Mouse (Mus musculus) left cerebral cortex, adult 2 months (tissue): ENCODE data around the gene Gmeb1. TPM values are rescaled to one million over a fixed set of nuclear protein-coding genes. Genes with fewer than 3 reads are reported as not detected.

Experiments
- DNase-seq, 2 experiments: peaks; one replicate each; pipeline ENCODE4 v3.0.0; 2021 to 2022; ENCODE audit warnings: low spot score in 2 of 2, mixed read lengths in 1 of 2; ENCODE audit errors: extremely low spot score in 1 of 2
- H3K27ac ChIP-seq: fragments of 200-600 bp; 2 replicates; pipeline ENCODE4 v1.8.1; 2022
- H3K4me3 ChIP-seq: fragments of 200-600 bp; 2 replicates; pipeline ENCODE4 v1.8.1; 2022
- CTCF ChIP-seq: fragments of 200-600 bp; IDR thresholded peaks from 2 replicates; pipeline ENCODE4 v1.8.1; 2022; ENCODE audit warnings: antibody characterized with exemption, mild to moderate bottlenecking, moderate library complexity
- intact Hi-C: fragments of 180-260 bp; cut with DNase I; formaldehyde crosslinking; loops from one replicate; pipeline ENCODE4 v1.15.1; 2025
- total RNA-seq, 2 experiments: library from RNA; stranded (reverse); gene quantifications; 2 replicates each; pipeline ENCODE4 v1.2.3; 2021

Gmeb1 gene
- total RNA-seq, 2 experiments from 2014 or later: 22.1 to 26.1 TPM

- H3K27ac ChIP-seq: peak within 1 kb of the TSS; percentile 82
- TF ChIP-seq CTCF: peak; percentile 99
- H3K4me3 ChIP-seq: peak within 1 kb of the TSS; percentile 87
- DNase-seq: peak; percentile 97
- intact Hi-C loops: loop anchor here (2.0 to 5.0 kb wide), 3 partner anchors 49 to 300 kb away; partner anchors contain the start of genes Gmeb1, Sesn2 and Taf12
Observed at GRCm38 (mm10) chr4:132211953-132212734, 49.3 kb downstream of the Gmeb1 start, which contains the start of gene Ythdf2. Gene Ythdf2, minus strand, starts transcription at chr4:132212303.

GRCm38 (mm10) chr4:132211091-132211942 is 50.1 kb downstream of the Gmeb1 start:
- intact Hi-C loops: loop anchor here (2.0 to 5.0 kb wide), 2 partner anchors 63 to 301 kb away; partner anchors contain the start of genes Sesn2 and Taf12
- Histone ChIP-seq H3K4me3 (peak overlapping the region; percentile 87), H3K27ac (peak overlapping the region; percentile 82)
- peak; percentile 14 to 17 for DNase-seq
- TF ChIP-seq CTCF: no peak

- intact Hi-C loops: loop anchor here (2.0 to 5.0 kb wide), 2 partner anchors 64 to 302 kb away; partner anchors contain the start of genes Sesn2 and Taf12
- peak overlapping the region; percentile 87 for H3K4me3 ChIP-seq
- H3K27ac ChIP-seq: no peak overlapping the region
- no peak for TF ChIP-seq CTCF
- no peak for DNase-seq
Observed at GRCm38 (mm10) chr4:132210325-132210724, 51.1 kb downstream of the Gmeb1 start.

GRCm38 (mm10) chr4:132209299-132209698 is 52.1 kb downstream of the Gmeb1 start:
- no peak overlapping the region for H3K27ac ChIP-seq
- no peak for DNase-seq
- intact Hi-C loops: no loop called here
- no peak for TF ChIP-seq CTCF
- H3K4me3 ChIP-seq: no peak overlapping the region

GRCm38 (mm10) chr4:132207280-132207679 is 54.1 kb downstream of the Gmeb1 start:
- TF ChIP-seq CTCF: no peak
- Histone ChIP-seq H3K4me3 (no peak overlapping the region), H3K27ac (no peak overlapping the region)
- no peak for DNase-seq
- intact Hi-C loops: no loop called here

- intact Hi-C loops: no loop called here
- Histone ChIP-seq H3K4me3 (no peak overlapping the region), H3K27ac (no peak overlapping the region)
- TF ChIP-seq CTCF: no peak
- DNase-seq: no peak
Observed at GRCm38 (mm10) chr4:132198771-132199170, 62.6 kb downstream of the Gmeb1 start.

- intact Hi-C loops: no loop called here
- peak; percentile 39 for TF ChIP-seq CTCF
Observed at GRCm38 (mm10) chr4:132198285-132198712, 63.1 kb downstream of the Gmeb1 start.

GRCm38 (mm10) chr4:132194975-132195374 is 66.4 kb downstream of the Gmeb1 start:
- Histone ChIP-seq H3K4me3 (no peak overlapping the region), H3K27ac (no peak overlapping the region)
- no peak for TF ChIP-seq CTCF
- intact Hi-C loops: no loop called here
- no peak for DNase-seq

More at GRCm38 (mm10) chr4:132198285-132198712, 63.1 kb downstream of the Gmeb1 start:
- Histone ChIP-seq H3K27ac (no peak overlapping the region), H3K4me3 (no peak overlapping the region)
- no peak for DNase-seq

GRCm38 (mm10) chr4:132194373-132194772 is 67.0 kb downstream of the Gmeb1 start:
- no peak overlapping the region for H3K4me3 ChIP-seq
- no peak for DNase-seq
- intact Hi-C loops: no loop called here
- no peak overlapping the region for H3K27ac ChIP-seq
- TF ChIP-seq CTCF: no peak

- Histone ChIP-seq H3K4me3 (no peak overlapping the region), H3K27ac (no peak overlapping the region)
- no peak for DNase-seq
- TF ChIP-seq CTCF: no peak
- intact Hi-C loops: no loop called here
Observed at GRCm38 (mm10) chr4:132187826-132188401, 73.5 kb downstream of the Gmeb1 start.

- Histone ChIP-seq H3K4me3 (no peak overlapping the region), H3K27ac (no peak overlapping the region)
- TF ChIP-seq CTCF: no peak
- intact Hi-C loops: no loop called here
- no peak for DNase-seq
Observed at GRCm38 (mm10) chr4:132183162-132183561, 78.2 kb downstream of the Gmeb1 start.
